Mouse (Mus musculus) layer of hippocampus, adult 2 months (tissue): Measurements from ENCODE around the gene Stxbp1. TPM values are rescaled to one million over a fixed set of nuclear protein-coding genes. Genes with fewer than 3 reads are reported as not detected.

Experiments used
- DNase-seq, 2 experiments: peaks; one replicate each; pipeline ENCODE4 v3.0.0; 2022; ENCODE audit warnings: low spot score in 2 of 2
- H3K27ac ChIP-seq: fragments of 200-600 bp; 2 replicates; pipeline ENCODE4 v1.8.1; 2022
- H3K4me3 ChIP-seq: fragments of 200-600 bp; 2 replicates; pipeline ENCODE4 v1.8.1; 2022; ENCODE audit warnings: mild to moderate bottlenecking
- CTCF ChIP-seq: fragments of 200-600 bp; conservative IDR thresholded peaks from 2 replicates; pipeline ENCODE4 v1.8.1; 2022; ENCODE audit warnings: antibody characterized with exemption, mild to moderate bottlenecking, moderate library complexity
- total RNA-seq, 2 experiments: library from RNA; stranded (reverse); gene quantifications; 2 replicates each; pipeline ENCODE4 v1.2.3; 2021

Gene Stxbp1
- total RNA-seq, 2 experiments from 2014 or later: 550 to 603 TPM

GRCm38 (mm10) chr2:32795748-32796418 lies 51.2 kb downstream of the Stxbp1 start:
- no peak for TF ChIP-seq CTCF
- Histone ChIP-seq H3K4me3 (no peak overlapping the region), H3K27ac (no peak overlapping the region)
- DNase-seq: no peak

GRCm38 (mm10) chr2:32791297-32791696 lies 55.7 kb downstream of the Stxbp1 start:
- H3K4me3 ChIP-seq: no peak overlapping the region
- no peak for DNase-seq
- no peak for TF ChIP-seq CTCF
- H3K27ac ChIP-seq: no peak overlapping the region

DNA sequence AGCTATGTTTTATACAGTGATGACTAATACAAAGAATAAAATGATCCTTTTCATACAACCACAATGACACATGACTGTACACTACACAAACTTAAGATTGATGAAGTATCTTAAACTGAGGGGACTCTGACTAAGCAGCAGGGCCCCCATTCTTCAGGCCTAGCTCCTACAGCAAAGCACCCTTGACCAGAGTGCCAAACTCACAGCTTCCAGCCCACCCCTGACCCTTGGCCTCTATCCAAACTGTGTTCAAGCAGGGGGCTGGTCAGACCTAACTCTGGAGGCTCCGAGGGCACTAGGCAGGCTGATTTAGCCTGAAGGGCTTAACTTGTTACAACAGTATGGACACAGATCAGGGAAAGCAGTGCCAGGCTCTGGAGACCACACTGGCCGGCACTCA lies 58.5 kb downstream of the Stxbp1 start:
- no peak for DNase-seq
- no peak overlapping the region for H3K4me3 ChIP-seq
- TF ChIP-seq CTCF: no peak
- H3K27ac ChIP-seq: no peak overlapping the region

GRCm38 (mm10) chr2:32787176-32787575 lies 59.9 kb downstream of the Stxbp1 start:
- Histone ChIP-seq H3K27ac (no peak overlapping the region), H3K4me3 (no peak overlapping the region)
- peak; percentile 76 for TF ChIP-seq CTCF
- DNase-seq: no peak

DNA sequence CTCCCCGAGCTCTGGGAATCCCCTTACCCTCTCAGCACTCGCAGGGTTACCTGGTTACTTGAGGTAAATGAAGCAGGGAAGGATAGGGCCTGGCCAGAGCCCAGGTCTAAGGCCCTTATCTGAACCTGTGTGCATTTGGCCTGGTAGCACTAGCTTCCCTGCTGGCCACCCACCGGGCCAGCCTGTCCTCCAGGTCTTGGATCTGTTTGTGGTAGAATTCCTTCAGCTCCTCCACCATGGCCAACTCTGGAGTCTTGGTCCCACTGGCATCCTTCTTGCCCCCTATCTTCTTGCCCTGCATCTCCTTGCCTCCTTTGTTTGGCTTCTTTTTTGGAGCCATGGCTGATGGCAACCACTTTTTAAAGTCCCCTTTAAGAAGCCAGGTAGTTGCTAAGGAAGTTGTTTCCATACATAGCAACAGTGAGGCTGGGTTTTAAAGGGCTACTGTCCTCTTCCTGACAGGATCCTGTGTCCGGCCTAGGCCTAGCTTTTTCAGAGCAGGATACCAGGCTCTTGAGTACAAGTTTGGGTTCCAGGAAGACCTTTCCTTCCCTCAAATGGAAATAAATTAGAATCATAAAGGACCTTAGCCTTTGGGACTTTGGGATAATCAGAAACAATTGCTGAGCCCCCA lies 62.9 kb downstream of the Stxbp1 start, which contains the start of gene Cfap157:
Gene Cfap157, minus strand, starts transcription at position 381 of the 634 bp plus-strand sequence.
- Histone ChIP-seq H3K4me3 (no peak within 1 kb of the TSS), H3K27ac (no peak within 1 kb of the TSS)
- DNase-seq: no peak
- TF ChIP-seq CTCF: no peak

- no peak for DNase-seq
- no peak overlapping the region for H3K4me3 ChIP-seq
- 0 out of 2 replicates have a peak, but pooled peaks have one; percentile 9 for TF ChIP-seq CTCF
Measured at GRCm38 (mm10) chr2:32781710-32782109, 65.3 kb downstream of the Stxbp1 start.

DNA sequence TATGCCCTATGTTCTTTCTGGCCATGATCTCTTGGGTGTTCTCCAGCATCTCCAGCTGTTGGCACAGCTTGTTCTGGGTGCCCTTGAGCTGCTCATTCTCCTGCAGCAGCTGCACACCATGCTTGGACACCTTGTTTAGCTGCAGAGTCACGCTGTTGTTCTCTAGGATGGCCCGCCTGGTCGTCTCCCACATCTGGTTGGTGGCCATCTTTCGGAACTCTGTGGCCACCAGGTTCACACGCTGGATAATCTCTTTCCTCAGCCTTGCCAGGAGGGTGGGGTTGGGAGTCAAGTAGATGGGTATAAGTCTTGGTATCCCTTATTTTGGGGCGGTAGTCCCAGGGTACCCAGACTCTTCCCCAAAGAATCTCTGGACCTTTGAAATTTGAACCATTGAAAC lies 67.3 kb downstream of the Stxbp1 start:
- no peak overlapping the region for H3K4me3 ChIP-seq
- no peak overlapping the region for H3K27ac ChIP-seq
- no peak for TF ChIP-seq CTCF
- DNase-seq: no peak

More at GRCm38 (mm10) chr2:32781710-32782109, 65.3 kb downstream of the Stxbp1 start:
- H3K27ac ChIP-seq: no peak overlapping the region

- peak; percentile 89 for TF ChIP-seq CTCF
- Histone ChIP-seq H3K4me3 (no peak overlapping the region), H3K27ac (no peak overlapping the region)
- DNase-seq: peak in 1 of 2 experiments; percentile 65
Measured at GRCm38 (mm10) chr2:32779131-32779530, 67.9 kb downstream of the Stxbp1 start.

DNA sequence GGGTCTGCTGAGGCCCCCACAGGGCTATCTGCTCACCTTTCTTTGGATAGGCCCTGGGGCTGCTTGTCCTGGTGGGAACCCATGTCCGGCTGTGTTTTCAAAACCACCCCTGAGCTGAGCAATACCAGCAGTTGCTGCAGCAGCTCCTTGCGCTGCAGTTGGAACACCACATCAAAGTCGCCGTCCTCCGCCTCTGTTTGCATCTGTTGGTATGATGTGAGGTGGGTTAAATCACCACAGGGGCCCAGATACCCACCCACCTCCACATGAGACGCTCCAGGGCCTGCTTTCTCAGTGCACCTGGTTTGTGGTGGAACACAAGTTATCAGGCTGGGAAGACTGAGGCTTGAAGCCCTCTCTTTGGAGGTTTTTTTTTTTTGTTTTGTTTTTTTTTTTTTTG lies 69.0 kb downstream of the Stxbp1 start:
- Histone ChIP-seq H3K4me3 (no peak overlapping the region), H3K27ac (no peak overlapping the region)
- no peak for TF ChIP-seq CTCF
- DNase-seq: no peak

DNA sequence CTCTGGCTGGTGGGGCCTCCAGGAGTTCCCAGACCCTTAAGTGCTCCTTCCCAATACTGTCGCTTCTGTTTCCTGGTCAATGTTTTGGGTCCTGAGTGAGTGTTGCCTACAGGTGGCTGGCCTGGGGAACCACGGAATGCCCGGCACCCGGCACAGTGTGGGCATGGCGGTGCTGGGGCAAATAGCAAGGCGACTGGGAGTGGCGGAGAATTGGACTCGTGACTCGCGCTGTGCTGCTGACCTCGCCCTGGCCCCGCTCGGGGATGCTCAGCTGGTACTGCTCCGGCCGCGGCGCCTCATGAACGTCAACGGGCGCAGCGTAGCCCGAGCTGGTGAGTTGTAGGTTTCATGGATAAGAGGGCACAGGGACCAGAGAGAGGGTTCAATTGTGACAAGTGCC lies 70.9 kb downstream of the Stxbp1 start:
- H3K4me3 ChIP-seq: peak overlapping the region; percentile 76
- no peak for TF ChIP-seq CTCF

GRCm38 (mm10) chr2:32775359-32776074 lies 71.5 kb downstream of the Stxbp1 start, which contains the start of the genes Ttc16 and Ptrh1:
Gene Ttc16, minus strand, starts transcription at chr2:32775633.
Gene Ptrh1, plus strand, starts transcription at chr2:32775786.
- TF ChIP-seq CTCF: no peak
- H3K4me3 ChIP-seq: peak within 1 kb of the TSS; percentile 76
- peak; percentile 97 for DNase-seq
- peak within 1 kb of the TSS; percentile 92 for H3K27ac ChIP-seq

More for the DNA sequence above, 70.9 kb downstream of the Stxbp1 start:
- DNase-seq: no peak
- H3K27ac ChIP-seq: no peak overlapping the region

GRCm38 (mm10) chr2:32772626-32773279 lies 74.3 kb downstream of the Stxbp1 start:
- TF ChIP-seq CTCF: no peak
- no peak for DNase-seq
- Histone ChIP-seq H3K4me3 (no peak overlapping the region), H3K27ac (no peak overlapping the region)

- H3K27ac ChIP-seq: no peak overlapping the region
- no peak for TF ChIP-seq CTCF
Measured at GRCm38 (mm10) chr2:32771886-32772285, 75.2 kb downstream of the Stxbp1 start.

More at GRCm38 (mm10) chr2:32771886-32772285, 75.2 kb downstream of the Stxbp1 start:
- no peak overlapping the region for H3K4me3 ChIP-seq
- DNase-seq: no peak
